Mouse (Mus musculus) heart, adult 18-20 months (tissue): Measurements from ENCODE around the gene Dctn1. TPM values are rescaled to one million over a fixed set of nuclear protein-coding genes. Genes with fewer than 3 reads are reported as not detected.

Experiments
- DNase-seq, 2 experiments: peaks; one replicate each; pipeline ENCODE4 v3.0.0; 2021 to 2022; ENCODE audit warnings: mixed read lengths in 1 of 2
- total RNA-seq, 2 experiments: library from RNA; stranded (reverse); gene quantifications; 2 replicates each; pipeline ENCODE4 v1.2.3; 2021

Gene Dctn1
- total RNA-seq, 2 experiments from 2014 or later, result 130 to 133 TPM

GRCm38 (mm10) chr6:83169872-83170271 is 4.2 kb downstream of the Dctn1 start:
- DNase-seq, result no peak

GRCm38 (mm10) chr6:83171063-83171462 is 5.3 kb downstream of the Dctn1 start:
- DNase-seq, result no peak

- DNase-seq, result no peak
Observed at GRCm38 (mm10) chr6:83172240-83172920, 6.7 kb downstream of the Dctn1 start.

DNA sequence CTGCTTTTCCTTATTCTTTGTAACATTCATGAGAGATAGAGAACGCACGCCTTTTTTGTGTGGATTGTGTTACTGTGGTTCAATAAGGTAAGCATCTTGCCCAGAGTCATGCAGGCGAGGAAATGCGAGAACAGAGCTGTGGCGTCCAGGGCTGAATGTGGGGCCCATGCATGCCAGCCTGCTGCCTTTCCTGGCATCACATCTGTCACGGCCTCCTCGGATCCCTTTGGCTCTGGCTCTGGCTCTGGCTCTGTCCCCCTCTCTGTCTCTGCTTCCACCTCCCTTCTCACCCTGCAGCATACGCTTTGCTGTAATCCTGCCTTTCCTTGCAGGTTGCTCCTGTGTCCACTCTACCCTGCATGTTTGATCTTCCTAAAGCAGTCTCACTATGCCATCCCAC is 10.3 kb downstream of the Dctn1 start:
- DNase-seq, result peak; percentile 26 to 48

DNA sequence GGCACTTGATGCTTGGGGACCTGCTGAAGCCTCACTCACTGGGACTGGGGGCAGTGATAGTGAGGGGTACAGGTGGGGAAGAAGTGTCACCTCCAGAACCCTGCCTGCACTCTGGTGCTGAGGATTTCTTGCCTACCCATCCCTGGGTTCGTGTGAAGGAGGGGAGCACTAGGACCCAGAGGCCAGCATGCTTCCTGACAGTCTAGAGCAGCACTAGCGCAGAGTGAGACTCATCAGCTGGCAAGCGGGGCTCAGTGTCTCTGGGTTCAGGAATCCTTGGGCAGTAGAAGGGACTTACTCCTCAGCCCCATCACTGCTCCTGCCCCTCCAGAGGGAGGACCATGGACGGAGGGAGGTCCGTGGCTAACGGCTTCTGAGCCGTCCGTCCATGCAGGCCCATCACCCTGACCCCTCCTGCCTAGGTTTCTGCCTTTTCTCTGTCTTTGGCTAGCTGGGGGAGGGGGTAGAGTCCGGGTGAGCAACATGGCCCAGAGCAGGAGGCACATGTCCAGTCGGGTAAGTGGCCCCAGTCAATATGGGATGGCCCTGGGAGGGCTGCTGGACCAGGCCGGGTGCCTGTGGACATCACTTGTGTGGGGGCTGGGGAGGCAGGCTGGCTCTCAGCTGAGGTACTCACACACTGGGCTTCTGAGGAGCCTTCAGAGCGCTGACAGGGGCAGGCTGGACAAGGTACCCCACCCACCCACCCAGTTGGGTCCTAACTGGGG is 13.8 kb downstream of the Dctn1 start:
- DNase-seq, result peak in 1 of 2 experiments; percentile 26

DNA sequence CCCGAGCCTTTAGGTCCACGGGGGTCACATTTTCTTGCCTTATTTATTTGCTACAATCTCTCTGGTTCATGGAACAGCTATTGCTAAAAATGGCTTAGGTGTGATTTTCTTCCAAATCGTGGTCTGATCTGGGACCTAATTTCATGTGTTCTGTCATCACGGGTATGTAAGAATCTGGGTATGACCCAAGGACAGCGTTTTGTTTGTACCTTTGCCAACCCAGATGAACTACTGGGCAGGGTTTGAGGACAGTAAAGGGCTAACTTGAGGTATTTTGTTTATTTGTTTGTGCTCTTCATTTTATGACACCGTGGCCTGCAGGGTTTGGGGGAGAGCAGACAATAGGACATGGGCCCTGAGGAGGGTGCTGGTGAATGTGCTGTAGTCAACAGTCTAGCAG is 14.9 kb downstream of the Dctn1 start:
- no peak for DNase-seq

DNA sequence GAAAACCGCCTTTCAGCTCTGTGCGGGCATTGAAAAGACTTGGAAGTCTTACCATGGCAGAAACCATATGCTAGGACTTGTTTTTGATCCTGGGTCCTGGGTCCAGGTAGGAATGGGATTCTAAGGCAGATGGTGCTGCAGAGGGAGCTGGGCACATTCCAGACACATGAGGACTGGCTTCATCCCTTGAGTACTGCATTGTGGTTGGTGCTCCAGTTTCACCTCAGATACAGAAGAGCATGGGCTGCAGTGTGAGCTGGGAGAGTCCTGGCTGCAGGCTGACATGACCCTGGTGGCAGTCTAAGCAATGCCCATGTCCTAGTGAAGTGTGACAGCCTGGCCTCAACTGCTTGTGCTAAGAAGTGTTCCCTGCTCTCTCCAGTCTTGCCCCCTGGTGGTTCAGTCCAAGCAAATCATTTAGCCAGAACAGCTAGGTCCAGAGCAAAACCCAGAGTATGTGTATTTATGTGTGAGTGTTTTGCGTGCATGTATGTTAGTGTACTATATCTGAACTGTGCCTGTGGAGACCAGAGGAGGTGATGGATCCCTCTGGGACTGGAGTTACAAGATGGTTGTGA is 19.2 kb downstream of the Dctn1 start:
- DNase-seq, result no peak

- peak; percentile 34 to 57 for DNase-seq
Observed at GRCm38 (mm10) chr6:83185895-83186861, 20.5 kb downstream of the Dctn1 start.

- no peak for DNase-seq
Observed at GRCm38 (mm10) chr6:83186946-83187345, 21.2 kb downstream of the Dctn1 start.

GRCm38 (mm10) chr6:83193571-83193970 is 27.9 kb downstream of the Dctn1 start:
- DNase-seq, result no peak

DNA sequence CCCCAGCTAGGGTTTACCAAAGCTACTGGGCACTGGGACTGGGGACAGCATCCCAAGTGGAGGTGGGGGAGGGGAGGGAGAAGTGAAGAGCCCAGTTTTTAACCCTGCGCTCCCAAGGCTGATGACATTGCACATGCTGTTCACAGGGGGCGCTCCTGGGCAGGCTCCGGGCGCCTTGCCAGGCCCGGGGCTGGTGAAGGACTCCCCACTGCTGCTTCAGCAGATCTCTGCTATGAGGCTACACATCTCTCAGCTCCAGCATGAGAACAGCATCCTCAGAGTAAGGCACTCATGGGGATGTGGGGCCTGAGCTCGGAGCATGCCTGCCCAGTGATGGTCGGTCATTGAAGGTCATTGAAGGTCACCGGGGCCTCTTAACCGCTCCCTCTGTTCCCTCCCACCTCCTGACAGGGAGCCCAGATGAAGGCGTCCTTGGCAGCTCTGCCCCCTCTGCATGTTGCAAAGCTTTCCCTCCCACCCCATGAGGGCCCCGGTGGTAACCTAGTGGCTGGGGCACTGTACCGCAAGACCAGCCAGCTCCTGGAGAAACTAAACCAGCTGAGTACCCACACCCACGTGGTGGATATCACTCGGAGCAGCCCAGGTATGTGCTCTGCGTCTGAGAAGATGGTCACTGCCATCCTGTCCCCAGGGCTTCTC is 31.8 kb downstream of the Dctn1 start:
- DNase-seq, result peak in 1 of 2 experiments; percentile 35

- no peak for DNase-seq
Observed at GRCm38 (mm10) chr6:83203320-83203719, 37.6 kb downstream of the Dctn1 start.

GRCm38 (mm10) chr6:83205851-83206250 is 40.1 kb downstream of the Dctn1 start:
- no peak for DNase-seq

- DNase-seq, result no peak
Observed at GRCm38 (mm10) chr6:83206321-83206720, 40.6 kb downstream of the Dctn1 start.

- no peak for DNase-seq
Observed at GRCm38 (mm10) chr6:83207361-83208049, 41.8 kb downstream of the Dctn1 start.

DNA sequence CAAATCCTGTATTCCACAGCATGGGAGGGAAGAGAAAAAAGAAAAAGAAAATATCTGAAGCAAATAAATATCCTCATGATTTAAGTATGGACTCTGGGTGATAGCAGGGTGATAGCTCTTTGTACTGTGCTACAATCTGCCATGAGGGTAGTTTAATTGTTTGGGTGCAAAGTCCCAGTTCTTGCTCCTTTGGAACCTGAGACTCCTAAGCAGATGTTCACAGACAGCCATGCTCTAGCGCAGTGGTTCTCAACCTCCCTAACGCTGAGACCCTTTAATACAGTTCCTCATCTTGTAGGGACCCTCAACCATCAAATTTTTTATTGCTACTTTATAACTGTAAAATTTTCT is 42.3 kb downstream of the Dctn1 start:
- no peak for DNase-seq

GRCm38 (mm10) chr6:83210495-83210894 is 44.8 kb downstream of the Dctn1 start:
- no peak for DNase-seq

DNA sequence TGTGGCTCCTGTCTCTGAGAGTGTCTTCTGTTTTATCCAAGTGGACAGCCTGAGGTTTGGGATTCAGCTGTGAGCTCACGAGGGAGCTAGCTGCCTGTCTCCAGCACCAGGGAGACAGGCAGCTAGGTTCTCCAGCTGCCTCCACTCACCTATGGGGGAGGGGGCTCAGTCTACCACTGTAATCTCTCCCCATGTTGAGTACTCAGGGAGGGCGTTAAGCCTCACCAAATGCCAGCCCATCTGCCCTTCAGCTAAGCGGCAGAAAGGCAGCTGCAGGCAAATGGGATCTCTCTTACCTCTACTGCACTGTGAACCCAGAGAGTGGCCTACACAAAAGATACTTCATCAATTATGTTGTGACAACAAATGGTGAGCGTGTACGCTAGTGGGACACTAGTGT is 45.8 kb downstream of the Dctn1 start:
- DNase-seq, result no peak

GRCm38 (mm10) chr6:83215002-83215666 is 49.4 kb downstream of the Dctn1 start:
- DNase-seq, result peak; percentile 44 to 83

- no peak for DNase-seq
Observed at GRCm38 (mm10) chr6:83219814-83220213, 54.1 kb downstream of the Dctn1 start, which contains the start of gene Slc4a5. Slc4a5 (plus strand) TSS chr6:83219828.
